Mouse (Mus musculus) duodenum, adult 2 months (tissue): Measurements from ENCODE around the gene Cr2. TPM values are rescaled to one million over a fixed set of nuclear protein-coding genes. Genes with fewer than 3 reads are reported as not detected.

ENCODE experiments used
- polyA plus RNA-seq: library from polyadenylated mRNA; depleted of rRNA; stranded (reverse); fragments of >200 nt; gene quantifications from 2 replicates; pipeline ENCODE4 v1.2.3, GENCODE M21; 2012; ENCODE audit warnings: low replicate concordance; rRNA removed

Gene Cr2
- polyA plus RNA-seq = 0.23 TPM in 1 of 2 replicates, not detected in the other

DNA sequence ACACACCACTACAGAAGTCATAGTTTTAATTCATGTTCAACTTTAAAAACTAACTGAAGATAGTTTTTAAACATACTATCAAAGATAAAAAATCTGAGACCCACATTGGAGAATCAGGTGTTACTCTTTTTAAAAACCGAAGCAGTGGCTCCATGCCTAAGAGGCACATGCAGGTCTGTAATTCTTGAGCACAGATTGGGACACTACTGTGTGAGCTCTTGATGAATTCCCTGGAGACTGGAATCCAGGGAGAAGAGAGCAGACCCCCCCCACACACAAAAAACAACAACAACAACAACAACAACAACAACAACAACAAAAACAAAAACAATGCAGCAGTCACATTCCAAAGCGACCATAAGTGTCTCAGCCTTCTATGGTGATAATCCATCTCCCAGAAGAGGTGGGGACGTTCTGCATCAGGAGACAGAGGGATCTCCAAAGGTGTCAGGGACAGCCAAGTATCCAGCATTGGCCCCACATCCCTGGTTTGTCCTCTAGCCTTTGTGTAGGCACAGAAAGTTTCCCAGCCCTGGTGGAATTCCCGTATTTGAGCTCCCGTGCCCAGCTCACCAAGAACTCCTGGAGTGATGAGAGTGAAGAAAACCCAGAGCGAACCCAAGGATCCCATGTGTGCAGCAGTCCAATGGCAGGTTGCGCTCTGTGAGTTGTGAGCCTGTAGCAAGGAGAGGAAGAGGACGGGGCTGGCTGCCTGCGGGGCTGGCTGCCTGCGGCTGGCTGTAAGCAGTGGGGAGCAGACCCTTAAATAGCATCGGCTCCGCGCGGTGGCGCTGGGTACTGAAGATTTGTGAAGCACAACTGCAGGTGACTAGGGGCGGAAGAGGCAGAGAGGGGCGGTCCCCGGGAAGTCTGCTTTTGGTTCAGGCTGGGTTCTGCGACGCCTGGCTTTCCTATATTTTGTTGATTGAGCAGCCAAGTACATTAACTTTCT, at the start of gene Cr2:
Cr2 (minus strand) TSS at position 737 of the 952 bp plus-strand sequence.

DNA sequence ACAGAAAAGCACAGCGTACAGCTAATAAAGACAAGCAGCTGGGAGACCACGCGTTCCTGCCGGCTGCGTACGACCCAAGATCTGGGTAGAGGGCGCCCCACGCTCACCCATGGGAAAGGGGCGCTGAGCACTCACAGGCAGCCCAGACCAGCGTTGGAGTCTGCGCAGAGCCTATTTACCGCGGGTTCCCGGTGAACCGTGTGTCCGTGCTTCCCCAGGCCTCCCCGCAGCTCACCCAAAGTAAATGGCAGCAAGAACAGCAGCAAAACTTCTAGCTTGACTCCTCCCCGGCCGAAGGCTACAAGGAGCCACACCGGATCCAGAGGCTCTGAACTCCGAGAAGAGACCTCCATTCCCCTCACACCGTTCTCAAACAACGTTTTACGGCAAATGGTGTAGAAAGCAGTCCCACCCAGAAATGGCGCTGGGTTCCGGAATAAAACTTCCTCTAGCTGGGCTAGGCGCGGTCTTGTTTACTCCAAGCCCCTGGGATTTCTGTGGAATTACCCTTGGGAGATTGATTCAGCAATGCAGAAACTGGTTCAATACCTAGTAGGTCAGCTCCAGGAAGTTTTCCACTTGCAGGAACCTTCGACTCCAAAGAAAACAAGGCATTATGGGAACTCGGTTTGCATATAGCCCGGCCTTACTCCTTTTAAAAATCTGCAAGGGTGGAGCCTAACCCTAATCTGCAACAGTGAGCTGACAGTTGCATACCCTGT, 45.4 kb downstream of the Cr2 start, which contains the start of gene Cr1l:
Cr1l (minus strand) TSS at position 634 of the 722 bp plus-strand sequence.

DNA sequence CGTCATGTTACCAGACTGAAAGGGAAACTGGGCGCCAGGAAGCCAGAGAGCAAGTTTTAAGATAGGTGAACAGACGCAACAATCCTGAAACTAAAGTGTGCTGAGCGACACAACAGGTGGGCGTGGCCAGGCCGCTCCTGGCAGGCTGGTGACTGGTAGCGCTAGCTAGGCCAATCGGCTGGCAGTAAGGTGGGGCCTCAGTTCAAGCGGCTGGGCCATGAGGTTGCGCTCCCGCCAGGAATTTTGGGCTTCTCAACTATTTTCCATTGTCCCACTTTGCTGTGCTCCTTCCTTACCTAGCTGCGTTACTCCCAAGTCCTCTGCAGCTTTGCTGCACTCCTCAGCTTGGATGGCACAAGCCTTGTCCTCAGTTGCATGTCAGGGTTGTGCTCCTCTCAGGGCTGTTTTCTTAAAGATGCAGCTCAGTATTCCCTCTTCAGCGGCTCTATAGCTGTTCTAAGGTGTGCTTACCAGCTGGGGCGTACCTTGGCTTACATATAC, 84.2 kb downstream of the Cr2 start, which contains the start of gene Cd46:
Cd46 (minus strand) TSS at position 30 of the 501 bp plus-strand sequence.

Other genes starting within 250 kb of the Cr2 start
- 4.0 and 4.3 TPM in 2 replicates for gene Cd34, start 237.9 kb downstream of the Cr2 start, polyA plus RNA-seq
- gene Cd46, start 84.5 kb downstream of the Cr2 start, polyA plus RNA-seq = 0.05 and 0.07 TPM in 2 replicates
- 12.0 and 21.0 TPM in 2 replicates for gene Cr1l, start 45.1 kb downstream of the Cr2 start, polyA plus RNA-seq